Mouse (Mus musculus) ES-Bruce4 (cell line): ENCODE results near the gene Art3.

Experiments used
- CTCF ChIP-seq: IDR thresholded peaks from one replicate; pipeline ENCODE4 v1.8.1; 2011; ENCODE audit warnings: low read depth, low read length
- POLR2A ChIP-seq: IDR thresholded peaks from one replicate; pipeline ENCODE4 v1.8.1; 2011; ENCODE audit warnings: low read length; ENCODE audit not compliant: insufficient read depth

DNA sequence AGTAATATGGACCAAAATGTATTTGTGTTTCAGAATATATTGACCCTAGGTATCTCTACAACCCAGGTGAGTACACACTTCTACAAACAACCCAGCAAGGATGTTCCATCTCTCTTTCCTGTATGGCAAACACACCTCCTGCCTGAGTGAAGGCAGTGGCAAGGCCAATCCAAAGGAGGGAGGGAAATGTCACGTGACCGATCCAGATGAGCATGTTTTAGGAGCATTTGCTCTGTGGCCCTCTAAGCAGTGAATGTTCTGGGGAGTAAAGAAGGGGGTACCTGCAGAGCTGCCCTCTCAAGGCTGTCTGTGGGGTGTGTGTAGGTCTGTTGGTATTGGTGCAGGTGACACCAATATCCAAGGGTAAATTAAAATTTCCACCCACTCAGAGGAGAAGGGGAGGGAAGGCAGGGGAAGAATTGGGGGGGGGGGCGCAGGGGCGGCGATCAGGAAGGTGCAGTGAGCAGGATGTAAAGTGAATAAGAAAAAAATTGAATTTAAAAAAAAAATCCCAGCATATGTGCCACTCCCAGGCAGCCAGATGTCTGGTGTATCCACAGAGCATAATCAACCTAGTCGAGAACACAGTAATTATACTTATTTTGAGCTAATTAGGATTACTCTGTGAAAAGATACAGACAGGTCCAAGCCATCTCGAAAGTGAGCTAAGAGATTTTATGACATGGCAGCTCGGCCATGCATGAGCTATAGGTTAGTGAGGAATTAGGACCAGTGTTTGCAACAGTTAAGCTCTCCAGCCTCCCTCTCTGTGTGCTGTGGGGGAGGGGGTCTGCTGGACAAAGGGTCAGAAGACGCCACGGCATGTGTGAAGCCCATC lies 72.2 kb downstream of the Art3 start:
- no peak for TF ChIP-seq POLR2A
- TF ChIP-seq CTCF: no peak
